Mouse (Mus musculus): Measurements from ENCODE around the gene Gba2. TPM values are rescaled to one million over a fixed set of nuclear protein-coding genes. Genes with fewer than 3 reads are reported as not detected.
"Not testable (repeated sequence)": the region's sequence is repeated elsewhere in the genome, so short reads cannot be mapped to it uniquely, and the experiment has no call there.

The Gba2 gene
- 10 to 100 TPM; 69.2 to 70.6 TPM for total RNA-seq (2021)
- long read RNA-seq, experiment 1, transcript Gba2-201 (17 exons, 3,544 nt): major isoform, 123 of 191 reads
- long read RNA-seq, experiment 1, partial matches to known transcripts: 17 of 191 reads
- long read RNA-seq, experiment 1, other reads (novel, unspliced or antisense): 48 of 191 reads
- long read RNA-seq, experiment 2, transcript Gba2-201 (17 exons, 3,544 nt): major isoform, 81 of 162 reads
- long read RNA-seq, experiment 2, partial matches to known transcripts: 18 of 162 reads
- long read RNA-seq, experiment 2, other reads (novel, unspliced or antisense): 61 of 162 reads

- peak; percentile 29 for TF ChIP-seq CTCF (IDR thresholded peaks at IDR 0.05)
- intact Hi-C loops (cut with DNase I): loop anchor here (1.0 to 5.0 kb wide), 4 partner anchors 16 to 136 kb away; partner anchors contain the start of genes Creb3, Hint2, Tesk1 and Tln1
- DNase-seq (ENCODE audit: extremely low spot score in 1 of 2, low spot score in 2 of 2): peak; percentile 83 to 84
- peak within 1 kb of the TSS; percentile 95 for H3K27ac ChIP-seq
- H3K4me3 ChIP-seq: peak within 1 kb of the TSS; percentile 90
These were observed at the start of gene Gba2, which contains the start of gene Rgp1 for GRCm38 (mm10) chr4:43578376-43579204. Gene Gba2, minus strand, starts transcription at chr4:43578873. Gene Rgp1, plus strand, starts transcription at chr4:43578715.

- Histone ChIP-seq H3K4me3 (no peak overlapping the region), H3K27ac (no peak overlapping the region)
- no peak for DNase-seq (ENCODE audit: extremely low spot score in 1 of 2, low spot score in 2 of 2)
- intact Hi-C loops (cut with DNase I): no loop called here
- no peak for TF ChIP-seq CTCF (IDR thresholded peaks at IDR 0.05)
These were observed 41.6 kb upstream of the Gba2 start for GRCm38 (mm10) chr4:43620146-43620778.

- no peak for DNase-seq (ENCODE audit: extremely low spot score in 1 of 2, low spot score in 2 of 2)
- Histone ChIP-seq H3K27ac (no peak overlapping the region), H3K4me3 (no peak overlapping the region)
- intact Hi-C loops (cut with DNase I): no loop called here
- TF ChIP-seq CTCF (IDR thresholded peaks at IDR 0.05): no peak
These were observed 34.5 kb upstream of the Gba2 start for GRCm38 (mm10) chr4:43613060-43613730.

- TF ChIP-seq CTCF (IDR thresholded peaks at IDR 0.05): no peak
- DNase-seq (ENCODE audit: extremely low spot score in 1 of 2, low spot score in 2 of 2): no peak
- no peak overlapping the region for H3K27ac ChIP-seq
- no peak overlapping the region for H3K4me3 ChIP-seq
- intact Hi-C loops (cut with DNase I): no loop called here
These were observed 33.9 kb upstream of the Gba2 start for GRCm38 (mm10) chr4:43612534-43612933.

- no peak for TF ChIP-seq CTCF (IDR thresholded peaks at IDR 0.05)
- intact Hi-C loops (cut with DNase I): no loop called here
- DNase-seq (ENCODE audit: extremely low spot score in 1 of 2, low spot score in 2 of 2): no peak
- Histone ChIP-seq H3K27ac (no peak overlapping the region), H3K4me3 (no peak overlapping the region)
These were observed 26.3 kb upstream of the Gba2 start for GRCm38 (mm10) chr4:43604751-43605685.

- no peak for TF ChIP-seq CTCF (IDR thresholded peaks at IDR 0.05)
- H3K4me3 ChIP-seq: no peak overlapping the region
- intact Hi-C loops (cut with DNase I): no loop called here
- H3K27ac ChIP-seq: no peak overlapping the region
- no peak for DNase-seq (ENCODE audit: extremely low spot score in 1 of 2, low spot score in 2 of 2)
These were observed 25.4 kb upstream of the Gba2 start for GRCm38 (mm10) chr4:43604099-43604498.

GRCm38 (mm10) chr4:43600195-43600934 lies 21.7 kb upstream of the Gba2 start:
- no peak for TF ChIP-seq CTCF (IDR thresholded peaks at IDR 0.05)
- H3K27ac ChIP-seq: no peak overlapping the region
- intact Hi-C loops (cut with DNase I): no loop called here
- no peak overlapping the region for H3K4me3 ChIP-seq
- DNase-seq (ENCODE audit: extremely low spot score in 1 of 2, low spot score in 2 of 2): no peak

GRCm38 (mm10) chr4:43598650-43599380 lies 20.1 kb upstream of the Gba2 start:
- no peak for DNase-seq (ENCODE audit: extremely low spot score in 1 of 2, low spot score in 2 of 2)
- TF ChIP-seq CTCF (IDR thresholded peaks at IDR 0.05): no peak
- intact Hi-C loops (cut with DNase I): no loop called here
- Histone ChIP-seq H3K4me3 (no peak overlapping the region), H3K27ac (no peak overlapping the region)

- intact Hi-C loops (cut with DNase I): no loop called here
- no peak overlapping the region for H3K27ac ChIP-seq
- H3K4me3 ChIP-seq: no peak overlapping the region
- DNase-seq (ENCODE audit: extremely low spot score in 1 of 2, low spot score in 2 of 2): no peak
- TF ChIP-seq CTCF (IDR thresholded peaks at IDR 0.05): no peak
These were observed 19.5 kb upstream of the Gba2 start for GRCm38 (mm10) chr4:43598200-43598599.

GRCm38 (mm10) chr4:43596597-43596996 lies 17.9 kb upstream of the Gba2 start:
- H3K27ac ChIP-seq; H3K4me3 ChIP-seq; intact Hi-C loops (cut with DNase I); DNase-seq (ENCODE audit: extremely low spot score in 1 of 2, low spot score in 2 of 2): not testable (repeated sequence)
